Mouse (Mus musculus) liver, embryonic 14.5 days (tissue): ENCODE results near the gene Gm28036. TPM values are rescaled to one million over a fixed set of nuclear protein-coding genes. Genes with fewer than 3 reads are reported as not detected.

Experiments used
- ATAC-seq: fragments of 200-750 bp; cut with Nextera tagmentation; 2 replicates; pipeline ENCODE4 v1.8.0; 2017; ENCODE audit warnings: moderate number of reproducible peaks, mild to moderate bottlenecking, moderate library complexity; ENCODE audit not compliant: insufficient read depth
- DNase-seq, 3 experiments: peaks; one replicate each; pipeline ENCODE4 v3.0.0-alpha.2; 2012 to 2013; ENCODE audit warnings: low read depth in 3 of 3, low spot score in 3 of 3
- H3K27ac ChIP-seq: fragments of 300-500 bp; sonication (generic); 2 replicates; pipeline ENCODE4 v1.5.1; 2014; ENCODE audit warnings: moderate library complexity, mild to moderate bottlenecking, control low read depth, inconsistent platforms
- H3K27me3 ChIP-seq: fragments of 300-500 bp; sonication (generic); 2 replicates; pipeline ENCODE4 v1.6.1; 2014; ENCODE audit warnings: mild to moderate bottlenecking, low read length, moderate library complexity; ENCODE audit not compliant: control insufficient read depth, insufficient read depth
- H3K36me3 ChIP-seq: fragments of 300-500 bp; sonication (generic); replicated peaks from 2 replicates; pipeline ENCODE4 v1.6.1; 2014; ENCODE audit warnings: low read depth; ENCODE audit not compliant: control insufficient read depth, insufficient read depth
- H3K4me1 ChIP-seq, 2 experiments: fragments of 200-500 bp in 1 of 2; fragments of 300-500 bp in 1 of 2; sonication (generic) in 1 of 2; replicated peaks; 2 replicates each; pipeline ENCODE4 v1.6.1; 2012 to 2014; ENCODE audit warnings: antibody characterized with exemption in 1 of 2, inconsistent platforms in 1 of 2, low read length in 1 of 2; ENCODE audit not compliant: control insufficient read depth in 2 of 2, insufficient read depth in 2 of 2
- H3K4me2 ChIP-seq: fragments of 300-500 bp; sonication (generic); 2 replicates; pipeline ENCODE4 v1.6.1; 2014; ENCODE audit warnings: low read depth, mild to moderate bottlenecking, control low read depth, moderate library complexity
- H3K4me3 ChIP-seq, 2 experiments: fragments of 200-500 bp in 1 of 2; fragments of 300-500 bp in 1 of 2; sonication (generic) in 1 of 2; 2 replicates each; pipeline ENCODE4 v1.5.1; 2012 to 2014; ENCODE audit warnings: low read depth in 2 of 2, low read length in 2 of 2, mild to moderate bottlenecking in 2 of 2, control low read depth in 1 of 2, inconsistent platforms in 1 of 2, moderate library complexity in 1 of 2; ENCODE audit not compliant: insufficient read depth in 1 of 2
- H3K9ac ChIP-seq: fragments of 300-500 bp; sonication (generic); replicated peaks from 2 replicates; pipeline ENCODE4 v1.6.1; 2014; ENCODE audit warnings: mild to moderate bottlenecking, control low read depth, moderate library complexity
- H3K9me3 ChIP-seq: fragments of 300-500 bp; sonication (generic); 2 replicates; pipeline ENCODE4 v1.6.1; 2016; ENCODE audit warnings: low read length, mixed read lengths; ENCODE audit not compliant: control insufficient read depth
- CTCF ChIP-seq: IDR thresholded peaks from 2 replicates; pipeline ENCODE4 v1.5.1; 2016; ENCODE audit warnings: antibody characterized with exemption, low read depth, control low read depth
- EP300 ChIP-seq: IDR thresholded peaks from 2 replicates; pipeline ENCODE4 v1.6.1; 2016; ENCODE audit warnings: antibody characterized with exemption, low read depth
- WGBS: fragments of 180-500 bp; shearing (Covaris S2); extraction: QIAGEN DNeasy Blood & Tissue Kit; methylation state at CpG from one replicate; pipeline ENCODE4 v1.1.7; 2014; ENCODE audit not compliant: insufficient replicate concordance; 5-methylcytosine and 5-hydroxymethylcytosine counted together
- polyA plus RNA-seq, 2 experiments: library from polyadenylated mRNA; depleted of rRNA in 1 of 2; stranded (reverse) in 1 of 2; unstranded in 1 of 2; fragments of >200 nt; fragmentation: Nextera tagmentation in 1 of 2; extraction: Ambion mirVana in 1 of 2; gene quantifications; 2 replicates each; pipeline versions ENCODE4 v1.2.1 to v1.2.3; 2012 to 2014

Gene Gm28036
- polyA plus RNA-seq (2012; rRNA removed) (1.9 and 3.9 TPM in 2 replicates), polyA plus RNA-seq (2014; fragmentation: Nextera tagmentation; extraction: Ambion mirVana) (5.1 and 5.5 TPM in 2 replicates)

DNA sequence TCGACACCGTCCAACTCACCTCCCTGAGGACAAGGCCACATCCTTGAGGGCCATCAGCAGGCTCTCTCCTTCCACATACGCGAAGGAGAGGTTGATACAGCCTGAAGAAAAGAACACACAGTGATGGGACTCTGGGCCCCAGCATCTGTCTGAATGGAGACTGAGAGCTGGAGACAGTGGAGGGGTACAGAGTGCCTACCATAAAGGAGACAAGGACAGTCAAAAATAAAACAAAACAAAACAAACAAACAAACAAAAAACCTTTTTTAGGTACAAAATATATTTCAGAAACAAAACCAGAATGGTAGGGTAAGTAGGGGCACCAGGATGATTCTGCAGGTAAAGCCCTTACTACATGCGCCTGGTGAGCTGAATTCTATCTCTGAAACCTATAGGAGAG lies at the start of gene Gm28036:
Gene Gm28036 (minus strand): TSS at position 101 of the 400 bp plus-strand sequence.
- TF ChIP-seq EP300 (no peak), CTCF (no peak)
- no peaks in the 10 kb centered on the region for H3K27me3 ChIP-seq
- H3K27ac ChIP-seq = no peak within 1 kb of the TSS
- H3K4me2 ChIP-seq = no peak within 1 kb of the TSS
- DNase-seq = no peak
- no peak within 1 kb of the TSS for H3K4me3 ChIP-seq
- peaks cover 14% of the 10 kb centered on the region for H3K36me3 ChIP-seq
- H3K4me1 ChIP-seq = no peaks in the 10 kb centered on the region
- H3K9ac ChIP-seq = no peak within 1 kb of the TSS
- no peaks in the 10 kb centered on the region for H3K9me3 ChIP-seq
- WGBS = 90% methylated on average over 5 of the region's 5 CpGs
- ATAC-seq = no peak

DNA sequence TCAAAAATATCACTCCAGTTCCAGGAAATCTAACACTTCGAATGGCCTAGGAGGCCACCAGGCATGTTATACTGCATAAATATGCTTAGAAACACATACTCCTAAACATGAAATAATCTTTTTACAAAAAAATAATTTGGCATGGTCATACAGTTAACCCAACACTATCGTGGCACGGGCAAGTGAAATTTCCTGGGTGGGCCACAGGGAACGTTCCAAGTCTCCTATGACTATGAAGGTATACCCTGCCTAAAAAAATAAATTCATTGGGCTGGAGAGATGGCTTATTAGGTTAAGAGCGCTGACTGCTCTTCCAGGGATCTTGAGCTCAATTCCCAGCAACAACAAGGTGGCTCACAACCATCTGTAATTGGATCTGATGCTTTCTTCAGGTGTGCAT lies 39.7 kb upstream of the Gm28036 start:
- no peak overlapping the region for H3K4me2 ChIP-seq
- H3K9me3 ChIP-seq = no peaks in the 10 kb centered on the region
- no peak for TF ChIP-seq CTCF
- TF ChIP-seq EP300 = no peak
- ATAC-seq (no peak), DNase-seq (no peak)
- H3K4me1 ChIP-seq = no peaks in the 10 kb centered on the region
- no peak overlapping the region for H3K4me3 ChIP-seq
- H3K27me3 ChIP-seq = no peaks in the 10 kb centered on the region
- H3K27ac ChIP-seq = no peak overlapping the region
- H3K36me3 ChIP-seq = peaks cover 93% of the 10 kb centered on the region
- 94% methylated on average over 5 of the region's 5 CpGs for WGBS
- H3K9ac ChIP-seq = no peak overlapping the region

GRCm38 (mm10) chr2:156165478-156165877 lies 38.6 kb upstream of the Gm28036 start:
- no peak overlapping the region for H3K4me3 ChIP-seq
- H3K4me2 ChIP-seq = no peak overlapping the region
- H3K4me1 ChIP-seq = no peaks in the 10 kb centered on the region
- WGBS = 91% methylated on average over 1 of the region's 1 CpGs
- H3K27me3 ChIP-seq = no peaks in the 10 kb centered on the region
- H3K9me3 ChIP-seq = no peaks in the 10 kb centered on the region
- no peak for DNase-seq
- peaks cover 91% of the 10 kb centered on the region for H3K36me3 ChIP-seq
- no peak overlapping the region for H3K27ac ChIP-seq
- TF ChIP-seq EP300 (no peak), CTCF (no peak)
- ATAC-seq = no peak
- H3K9ac ChIP-seq = no peak overlapping the region

DNA sequence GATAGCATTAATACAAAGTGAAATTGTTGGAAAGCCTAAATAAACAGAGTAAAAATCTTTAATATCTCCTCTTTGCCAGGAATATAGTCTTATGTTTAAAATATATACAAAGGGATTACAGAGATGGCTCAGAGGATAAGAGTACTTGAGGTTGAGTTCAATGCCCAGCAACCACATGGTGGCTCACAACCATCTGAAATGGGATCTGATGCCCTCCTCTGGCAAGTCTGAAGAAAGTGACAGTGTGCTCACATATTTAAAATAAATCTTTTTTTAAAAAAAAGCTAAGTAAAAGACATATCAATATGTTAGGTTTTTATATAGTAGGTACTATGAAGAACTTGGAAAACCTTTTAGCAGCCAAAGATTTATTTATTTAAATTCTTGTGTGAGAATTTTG lies 24.6 kb upstream of the Gm28036 start:
- peaks cover 80% of the 10 kb centered on the region for H3K36me3 ChIP-seq
- H3K9me3 ChIP-seq = no peaks in the 10 kb centered on the region
- H3K4me2 ChIP-seq = no peak overlapping the region
- no peak overlapping the region for H3K27ac ChIP-seq
- no peaks in the 10 kb centered on the region for H3K4me1 ChIP-seq
- no peak overlapping the region for H3K4me3 ChIP-seq
- no peak overlapping the region for H3K9ac ChIP-seq
- H3K27me3 ChIP-seq = no peaks in the 10 kb centered on the region
- DNase-seq (no peak), ATAC-seq (no peak)
- TF ChIP-seq CTCF (no peak), EP300 (no peak)

DNA sequence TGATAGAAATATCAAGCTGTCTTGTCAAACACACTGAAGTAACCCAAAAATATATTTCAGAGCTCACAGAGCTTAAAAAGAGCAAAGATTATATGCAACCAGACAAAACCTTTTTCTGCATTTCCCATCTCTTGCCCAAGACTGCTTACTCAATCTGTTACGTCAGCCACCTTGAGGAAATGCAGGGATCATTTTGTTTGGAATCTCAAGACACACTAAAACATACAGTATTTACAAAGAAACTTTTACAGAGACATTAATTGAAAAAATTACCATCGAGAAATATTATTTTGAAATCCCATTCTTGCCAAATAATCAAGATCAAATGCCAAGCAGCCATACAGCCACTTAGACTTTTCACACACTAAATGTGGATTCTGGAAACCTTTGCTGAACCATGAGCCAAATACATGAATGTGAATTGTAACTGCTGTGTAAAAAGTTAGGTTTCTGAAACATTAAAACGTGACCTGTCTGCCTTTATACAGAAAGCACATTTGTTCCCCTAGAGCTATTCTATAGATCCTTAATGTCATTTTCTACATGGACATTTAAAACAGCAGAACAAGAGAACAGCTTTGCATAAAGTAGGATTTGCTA lies 20.5 kb upstream of the Gm28036 start:
- Histone ChIP-seq H3K4me1 (peaks cover 3 to 10% of the 10 kb centered on the region in 2 experiments), H3K36me3 (peaks cover 59% of the 10 kb centered on the region), H3K9me3 (no peaks in the 10 kb centered on the region), H3K27ac (no peak overlapping the region), H3K4me2 (no peak overlapping the region), H3K9ac (no peak overlapping the region), H3K4me3 (no peak overlapping the region), H3K27me3 (no peaks in the 10 kb centered on the region)
- no peak for DNase-seq
- no peak for ATAC-seq
- TF ChIP-seq CTCF = no peak
- TF ChIP-seq EP300 = no peak
- WGBS = 83% methylated on average over 3 of the region's 3 CpGs
